Mouse (Mus musculus) 3134 (cell line): ENCODE measurements around the gene F2.
A peak's percentile ranks its signal among the peaks of the same experiment; 100 is the strongest.

Experiments
- DNase-seq: peaks from one replicate; pipeline ENCODE4 v3.0.0-alpha.2; 2011; ENCODE audit warnings: low spot score; ENCODE audit not compliant: insufficient read length; ENCODE audit errors: extremely low read depth

Gene F2

GRCm38 (mm10) chr2:91636229-91636628, at the start of gene F2:
Gene F2 (minus strand): TSS chr2:91636414.
- no peak for DNase-seq

- no peak for DNase-seq
Observed at GRCm38 (mm10) chr2:91683919-91684318, 47.7 kb upstream of the F2 start.

GRCm38 (mm10) chr2:91682850-91683249, 46.6 kb upstream of the F2 start:
- no peak for DNase-seq

- no peak for DNase-seq
Observed at GRCm38 (mm10) chr2:91676961-91677360, 40.7 kb upstream of the F2 start.

GRCm38 (mm10) chr2:91676420-91676819, 40.2 kb upstream of the F2 start:
- no peak for DNase-seq

- no peak for DNase-seq
Observed at GRCm38 (mm10) chr2:91674895-91675294, 38.7 kb upstream of the F2 start.

- DNase-seq: no peak
Observed at GRCm38 (mm10) chr2:91673587-91673986, 37.4 kb upstream of the F2 start.

GRCm38 (mm10) chr2:91670038-91670437, 33.8 kb upstream of the F2 start:
- DNase-seq: no peak

- no peak for DNase-seq
Observed at GRCm38 (mm10) chr2:91669326-91669725, 33.1 kb upstream of the F2 start.

GRCm38 (mm10) chr2:91667747-91668146, 31.5 kb upstream of the F2 start:
- DNase-seq: no peak

- DNase-seq: no peak
Observed at GRCm38 (mm10) chr2:91666386-91666910, 30.2 kb upstream of the F2 start.

- no peak for DNase-seq
Observed at GRCm38 (mm10) chr2:91664780-91665179, 28.6 kb upstream of the F2 start.

GRCm38 (mm10) chr2:91660981-91661380, 24.8 kb upstream of the F2 start:
- no peak for DNase-seq

- DNase-seq: no peak
Observed at GRCm38 (mm10) chr2:91659657-91660056, 23.4 kb upstream of the F2 start.

- DNase-seq: no peak
Observed at GRCm38 (mm10) chr2:91656774-91657173, 20.6 kb upstream of the F2 start.

GRCm38 (mm10) chr2:91655827-91656226, 19.6 kb upstream of the F2 start:
- no peak for DNase-seq

GRCm38 (mm10) chr2:91655388-91655787, 19.2 kb upstream of the F2 start:
- no peak for DNase-seq

- DNase-seq: no peak
Observed at GRCm38 (mm10) chr2:91652863-91653262, 16.6 kb upstream of the F2 start.

- no peak for DNase-seq
Observed at GRCm38 (mm10) chr2:91651458-91652258, 15.4 kb upstream of the F2 start.

- DNase-seq: no peak
Observed at GRCm38 (mm10) chr2:91650360-91650995, 14.3 kb upstream of the F2 start.

GRCm38 (mm10) chr2:91649553-91650359, 13.5 kb upstream of the F2 start, which contains the start of the genes Zfp408 and Arhgap1:
Gene Zfp408 (minus strand): TSS chr2:91649791.
Gene Arhgap1 (plus strand): TSS chr2:91649860.
- DNase-seq: peak; percentile 94
